Mouse (Mus musculus): ENCODE measurements at regions not wholly inside any gene's neighbourhood (a gene's known extent, or its start where the extent isn't known, plus 50 kb on each side); places are given as distances from the start of the nearest gene placed in this dataset.

GRCm38 (mm10) chr9:90421662-90422061 lies 151.1 kb upstream of the Tbc1d2b start:
- H3K27me3 ChIP-seq (ENCODE audit: control insufficient read depth in 1 of 2, insufficient read depth in 2 of 2, low read length in 2 of 2) = no peaks in the 10 kb centered on the region
- no peak overlapping the region for H3K27ac ChIP-seq (ENCODE audit: control insufficient read depth, low read depth, low read length)
- no peaks in the 10 kb centered on the region for H3K36me3 ChIP-seq (ENCODE audit: control insufficient read depth in 1 of 2, insufficient read depth in 2 of 2, low read length in 2 of 2)
- no peak for DNase-seq (ENCODE audit: low read depth, low spot score)
- H3K4me3 ChIP-seq (ENCODE audit: control insufficient read depth in 1 of 2, insufficient read depth in 1 of 2, low read depth in 2 of 2, low read length in 2 of 2) = no peak overlapping the region
- H3K4me1 ChIP-seq (ENCODE audit: control insufficient read depth in 1 of 2, insufficient read depth in 2 of 2, low read length in 2 of 2) = no peaks in the 10 kb centered on the region
- H3K9me3 ChIP-seq (replicated peaks; ENCODE audit: insufficient read depth, low read length) = no peaks in the 10 kb centered on the region
- TF ChIP-seq ZMIZ1 (IDR thresholded peaks at IDR 0.05; ENCODE audit: low read depth, low read length) (no peak), POLR2AphosphoS2 (IDR thresholded peaks at IDR 0.05; ENCODE audit: low read length) (no peak), E2F4 (IDR thresholded peaks at IDR 0.05; ENCODE audit: borderline replicate concordance, low read depth, low read length) (no peak), GABPA (IDR thresholded peaks at IDR 0.05; ENCODE audit: low read depth, low read length) (no peak), MXI1 (IDR thresholded peaks at IDR 0.05; ENCODE audit: low read depth, low read length) (no peak), NRF1 (IDR thresholded peaks at IDR 0.05; ENCODE audit: insufficient read depth, low read depth, low read length, poor library complexity, severe bottlenecking) (no peak), BHLHE40 (IDR thresholded peaks at IDR 0.05; ENCODE audit: borderline replicate concordance, low read depth, low read length) (no peak), TCF12 (IDR thresholded peaks at IDR 0.05; ENCODE audit: low read depth, low read length) (no peak), MEF2A (IDR thresholded peaks at IDR 0.05; ENCODE audit: extremely low read depth, insufficient replicate concordance, low read depth, low read length, poor library complexity, severe bottlenecking) (no peak), TAL1 (IDR thresholded peaks at IDR 0.05; ENCODE audit: low read length) (no peak), ETS1 (IDR thresholded peaks at IDR 0.05; ENCODE audit: low read depth, low read length) (no peak), CTCF (IDR thresholded peaks at IDR 0.05 in 2 of 3, conservative IDR thresholded peaks at IDR 0.05 in 1 of 3; ENCODE audit: control insufficient read depth in 1 of 3, insufficient read depth in 1 of 3, low read depth in 2 of 3, low read length in 3 of 3, poor library complexity in 1 of 3, severe bottlenecking in 1 of 3) (no peak), GATA1 (IDR thresholded peaks at IDR 0.05; ENCODE audit: low read depth, low read length) (no peak)
- H3K79me2 ChIP-seq (ENCODE audit: control insufficient read depth, insufficient read depth, low read length, poor library complexity) = no peaks in the 10 kb centered on the region
- H3K9ac ChIP-seq (ENCODE audit: control insufficient read depth, low read depth, low read length, poor library complexity, severe bottlenecking) = no peak overlapping the region

- H3K27me3 ChIP-seq (ENCODE audit: control insufficient read depth in 1 of 2, insufficient read depth in 2 of 2, low read length in 2 of 2) = no peaks in the 10 kb centered on the region
- no peak overlapping the region for H3K4me3 ChIP-seq (ENCODE audit: control insufficient read depth in 1 of 2, insufficient read depth in 1 of 2, low read depth in 2 of 2, low read length in 2 of 2)
- no peaks in the 10 kb centered on the region for H3K36me3 ChIP-seq (ENCODE audit: control insufficient read depth in 1 of 2, insufficient read depth in 2 of 2, low read length in 2 of 2)
- no peak for TF ChIP-seq BHLHE40 (IDR thresholded peaks at IDR 0.05; ENCODE audit: borderline replicate concordance, low read depth, low read length)
- no peak for TF ChIP-seq SMC3 (IDR thresholded peaks at IDR 0.05; ENCODE audit: low read depth, low read length)
- TF ChIP-seq MXI1 (IDR thresholded peaks at IDR 0.05; ENCODE audit: low read depth, low read length) = no peak
- TF ChIP-seq USF2 (IDR thresholded peaks at IDR 0.05; ENCODE audit: borderline replicate concordance in 1 of 2, insufficient read depth in 1 of 2, low read depth in 1 of 2, low read length in 2 of 2) = no peak
- TF ChIP-seq ZMIZ1 (IDR thresholded peaks at IDR 0.05; ENCODE audit: low read depth, low read length) = no peak
- no peak for TF ChIP-seq ETS1 (IDR thresholded peaks at IDR 0.05; ENCODE audit: low read depth, low read length)
- TF ChIP-seq ZNF384 (IDR thresholded peaks at IDR 0.05; ENCODE audit: low read depth, low read length) = no peak
- no peak for TF ChIP-seq MYC (IDR thresholded peaks at IDR 0.05; ENCODE audit: low read depth, low read length)
- no peak for TF ChIP-seq RAD21 (IDR thresholded peaks at IDR 0.05; ENCODE audit: low read depth, low read length)
- no peak for TF ChIP-seq CTCF (IDR thresholded peaks at IDR 0.05 in 2 of 3, conservative IDR thresholded peaks at IDR 0.05 in 1 of 3; ENCODE audit: control insufficient read depth in 1 of 3, insufficient read depth in 1 of 3, low read depth in 2 of 3, low read length in 3 of 3, poor library complexity in 1 of 3, severe bottlenecking in 1 of 3)
- no peak for TF ChIP-seq CHD1 (IDR thresholded peaks at IDR 0.05; ENCODE audit: low read depth, low read length)
- no peak for TF ChIP-seq USF1 (IDR thresholded peaks at IDR 0.05; ENCODE audit: low read depth, low read length)
- no peak for TF ChIP-seq GABPA (IDR thresholded peaks at IDR 0.05; ENCODE audit: low read depth, low read length)
- no peak for TF ChIP-seq UBTF (IDR thresholded peaks at IDR 0.05; ENCODE audit: borderline replicate concordance, insufficient read depth, low read depth, low read length)
- no peak for TF ChIP-seq JUND (IDR thresholded peaks at IDR 0.05; ENCODE audit: low read depth, low read length)
- no peak overlapping the region for H3K9ac ChIP-seq (ENCODE audit: control insufficient read depth, low read depth, low read length, poor library complexity, severe bottlenecking)
- no peak for DNase-seq (ENCODE audit: low read depth, low spot score)
- H3K4me1 ChIP-seq (ENCODE audit: control insufficient read depth in 1 of 2, insufficient read depth in 2 of 2, low read length in 2 of 2) = no peaks in the 10 kb centered on the region
- no peak overlapping the region for H3K27ac ChIP-seq (ENCODE audit: control insufficient read depth, low read depth, low read length)
- no peaks in the 10 kb centered on the region for H3K79me2 ChIP-seq (ENCODE audit: control insufficient read depth, insufficient read depth, low read length, poor library complexity)
- H3K9me3 ChIP-seq (replicated peaks; ENCODE audit: insufficient read depth, low read length) = no peaks in the 10 kb centered on the region
These were observed 149.3 kb upstream of the Tbc1d2b start for GRCm38 (mm10) chr9:90419762-90420541.
